Mouse (Mus musculus): Measurements from ENCODE around the gene Gm12216.
"Not testable (repeated sequence)": the region's sequence is repeated elsewhere in the genome, so short reads cannot be mapped to it uniquely, and the experiment has no call there.

The Gm12216 gene

DNA sequence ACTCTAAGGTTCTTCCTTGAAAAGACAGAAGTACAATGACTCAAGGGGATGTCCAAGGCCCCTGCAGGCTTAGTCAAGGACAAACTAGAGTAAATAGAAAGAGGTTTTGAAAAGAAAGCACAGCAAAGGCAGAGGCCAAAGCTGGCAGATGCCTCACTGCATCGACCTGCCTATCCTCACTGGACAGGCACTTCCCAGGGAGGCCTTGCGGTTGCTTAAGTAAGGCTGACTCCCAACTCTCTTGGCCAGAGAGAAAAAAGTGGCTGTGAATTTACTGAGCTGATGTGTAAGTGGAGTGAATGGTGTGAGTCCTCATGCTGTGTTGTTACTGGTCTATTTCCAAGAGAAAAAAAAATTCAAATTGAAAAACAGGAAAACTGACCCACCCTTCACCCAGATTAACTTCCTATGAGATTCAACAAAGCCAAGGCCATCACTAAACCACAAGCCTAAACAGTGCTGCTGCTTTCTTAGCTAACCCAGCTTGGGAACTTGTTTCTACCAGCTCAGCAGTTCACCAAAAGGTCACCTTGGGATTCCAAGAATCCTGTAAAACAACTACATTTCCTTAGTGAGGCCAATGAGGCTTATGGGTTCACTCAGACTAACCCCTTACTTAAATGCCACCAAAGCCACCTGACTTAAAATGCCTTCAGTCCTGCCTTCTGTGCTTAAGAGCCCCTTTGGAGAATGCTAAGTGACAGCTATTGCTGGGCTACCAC, 12.9 kb upstream of the Gm12216 start:
- no peak for DNase-seq

DNA sequence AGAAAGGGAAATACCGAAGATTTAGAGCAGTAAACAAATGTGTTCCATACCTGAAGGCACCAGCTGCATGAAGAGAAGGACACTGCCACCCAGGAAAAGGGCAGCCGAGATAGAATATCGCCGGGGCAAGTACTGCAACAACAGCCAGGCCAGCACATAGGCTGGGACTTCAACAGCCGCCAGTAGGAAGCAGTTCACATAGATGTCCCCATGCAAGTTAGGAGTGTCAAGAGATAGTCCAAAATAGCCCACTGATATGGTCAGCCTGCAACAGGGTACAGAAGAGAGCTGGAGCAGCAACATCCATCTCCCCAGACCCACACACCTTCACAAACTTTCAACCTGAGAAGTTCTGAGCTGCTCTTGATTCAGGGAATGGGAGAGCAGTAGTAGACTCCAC, 10.1 kb upstream of the Gm12216 start:
- DNase-seq = no peak

GRCm38 (mm10) chr11:53868323-53868722, 9.3 kb upstream of the Gm12216 start:
- not testable (repeated sequence) for DNase-seq

- not testable (repeated sequence) for DNase-seq
These were observed 5.8 kb upstream of the Gm12216 start for GRCm38 (mm10) chr11:53864724-53865310.

- not testable (repeated sequence) for DNase-seq
These were observed 1.9 kb upstream of the Gm12216 start for GRCm38 (mm10) chr11:53860944-53861343.

- no peak for DNase-seq
These were observed 847 bp downstream of the Gm12216 start for GRCm38 (mm10) chr11:53858058-53858760.

DNA sequence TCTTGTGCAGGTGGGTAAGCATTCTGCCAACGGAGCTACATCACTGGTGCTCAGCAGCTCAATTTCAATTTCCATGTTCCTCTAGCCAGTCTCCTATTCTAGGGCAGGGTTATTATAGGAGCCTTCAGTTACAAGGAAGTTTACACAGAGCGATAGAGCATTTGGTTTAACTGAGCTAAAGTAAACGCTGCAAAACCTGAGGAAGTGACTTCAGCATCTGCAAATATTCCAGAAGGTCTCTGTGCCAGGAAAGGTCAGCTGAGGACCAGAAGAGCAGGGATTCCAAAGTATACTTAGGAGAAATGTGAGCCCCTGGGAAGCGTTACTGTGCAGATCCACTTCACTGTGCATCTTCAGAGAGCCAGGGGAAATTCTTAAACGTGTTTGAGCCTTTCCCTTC, 5.4 kb downstream of the Gm12216 start:
- DNase-seq = no peak

GRCm38 (mm10) chr11:53851795-53852194, 7.3 kb downstream of the Gm12216 start:
- DNase-seq = no peak

GRCm38 (mm10) chr11:53849588-53850320, 9.3 kb downstream of the Gm12216 start:
- peak; percentile 80 to 81 for DNase-seq

DNA sequence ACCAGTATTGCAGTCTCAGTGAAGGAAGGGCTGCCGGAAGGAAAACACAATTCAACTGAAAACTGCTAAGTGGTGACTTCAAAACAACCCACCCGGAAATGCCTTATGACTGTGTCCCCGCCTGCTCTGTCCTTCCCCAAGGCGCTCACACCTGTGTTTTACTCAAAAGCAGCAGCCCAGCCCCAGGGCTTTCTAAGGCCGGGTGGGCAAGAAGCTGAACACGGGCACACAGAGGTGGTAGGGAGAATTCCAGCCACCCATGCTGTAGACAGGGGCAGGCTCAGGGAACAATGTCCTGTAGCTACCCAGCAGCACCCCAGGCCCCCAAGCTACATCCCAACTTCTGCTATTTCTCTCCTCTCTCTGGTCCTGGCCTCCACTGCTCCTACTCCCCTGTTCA, 13.4 kb downstream of the Gm12216 start:
- DNase-seq = no peak

GRCm38 (mm10) chr11:53843106-53843505, 15.9 kb downstream of the Gm12216 start:
- no peak for DNase-seq

- no peak for DNase-seq
These were observed 16.9 kb downstream of the Gm12216 start for GRCm38 (mm10) chr11:53842161-53842581.

GRCm38 (mm10) chr11:53841514-53841913, 17.5 kb downstream of the Gm12216 start:
- no peak for DNase-seq

DNA sequence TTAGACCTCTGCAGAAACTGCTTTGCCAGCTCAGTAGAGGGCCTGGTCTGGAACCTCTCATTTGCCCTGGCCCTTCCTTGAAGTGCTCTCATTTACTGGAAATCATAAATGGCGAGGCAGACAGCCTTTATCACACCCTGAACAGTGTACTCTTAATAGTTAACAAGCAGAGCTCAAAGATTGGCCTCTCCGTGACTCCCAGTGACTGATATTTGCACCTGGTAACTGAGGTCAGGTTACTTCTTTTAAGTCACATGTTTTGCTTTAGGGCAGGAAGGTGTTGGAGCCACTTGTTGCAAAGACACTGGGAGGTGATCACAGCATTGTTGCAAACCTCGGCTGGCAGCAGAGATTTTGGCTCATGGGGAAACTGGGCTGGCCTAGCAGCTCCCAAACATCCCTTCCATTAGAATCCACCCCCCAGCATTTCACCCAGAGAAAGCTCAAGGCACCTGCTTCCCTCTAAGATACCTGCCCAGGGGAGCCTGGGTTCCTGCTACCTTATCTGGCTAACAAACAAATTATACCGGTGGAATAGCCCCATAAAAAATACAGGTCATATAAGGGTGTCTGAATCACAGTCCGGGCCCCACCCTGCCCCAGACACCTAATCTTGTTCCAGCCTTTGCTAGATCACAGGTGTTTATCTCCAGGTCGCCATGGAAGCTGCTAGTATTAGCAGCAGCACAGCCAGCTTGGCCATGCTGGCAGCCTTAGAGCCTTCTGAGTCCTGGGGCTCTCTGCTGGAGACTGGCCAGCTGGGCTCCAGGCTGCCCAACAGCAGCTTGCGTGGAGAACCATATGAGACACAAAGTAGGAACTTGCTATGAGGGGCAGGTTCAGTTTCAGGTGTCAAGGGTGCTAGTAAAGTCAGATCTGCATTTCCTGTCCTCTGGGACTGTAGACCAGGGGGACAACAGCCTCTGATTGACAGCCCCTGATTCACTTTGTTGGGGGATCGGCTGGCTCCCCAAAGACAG, 19.1 kb downstream of the Gm12216 start:
- DNase-seq = no peak

GRCm38 (mm10) chr11:53839147-53839546, 19.9 kb downstream of the Gm12216 start:
- DNase-seq = no peak

- DNase-seq = no peak
These were observed 21.3 kb downstream of the Gm12216 start for GRCm38 (mm10) chr11:53837731-53838130.

DNA sequence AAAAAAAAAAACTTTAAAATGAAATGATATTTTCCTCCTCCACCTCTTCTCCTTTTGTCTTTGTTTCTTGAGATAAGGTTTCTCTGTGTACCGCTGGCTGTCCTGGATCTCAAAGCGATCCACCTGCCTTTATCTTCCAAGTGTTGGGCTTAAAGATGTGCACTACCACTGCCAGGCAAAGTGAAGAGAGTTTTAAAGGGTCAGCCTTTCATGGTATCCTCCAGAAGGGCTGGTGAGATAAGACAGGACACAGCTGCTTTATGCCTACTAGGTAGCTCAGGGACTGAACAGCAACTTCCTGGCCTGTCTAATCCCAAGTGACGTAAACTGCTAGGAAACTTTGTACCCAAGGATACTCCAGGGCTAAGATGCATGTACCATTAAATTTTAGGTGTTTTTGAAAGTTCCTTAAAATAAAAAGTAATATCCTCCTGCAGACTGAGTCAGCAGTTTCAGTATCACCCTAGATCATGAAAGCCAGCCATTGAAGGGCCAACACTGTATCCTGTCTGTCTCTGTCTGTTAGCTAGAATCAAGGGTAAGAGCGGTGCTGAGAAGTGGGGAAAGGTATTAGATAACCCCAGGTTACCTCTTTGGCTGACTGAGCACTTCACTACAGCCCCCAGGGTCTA, 23.6 kb downstream of the Gm12216 start:
- DNase-seq = no peak

DNA sequence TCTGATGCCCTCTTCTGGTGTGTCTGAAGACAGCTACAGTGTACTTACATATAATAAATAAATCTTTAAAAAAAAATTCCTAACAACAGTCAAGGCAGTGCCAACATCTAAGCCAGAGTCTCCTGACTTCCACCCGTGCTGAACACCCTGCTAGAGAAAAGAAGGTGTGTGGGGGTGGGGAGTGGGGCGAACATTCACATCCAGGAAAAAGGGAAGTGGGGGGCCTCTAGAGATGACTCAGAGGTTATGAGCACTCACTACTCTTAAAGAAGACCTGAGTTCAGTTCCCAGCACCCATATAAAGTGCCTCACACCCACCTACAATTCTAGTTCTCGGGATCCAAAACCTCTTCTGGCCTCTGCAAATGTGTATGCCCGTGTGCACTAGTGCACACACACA, 33.6 kb downstream of the Gm12216 start:
- no peak for DNase-seq

DNA sequence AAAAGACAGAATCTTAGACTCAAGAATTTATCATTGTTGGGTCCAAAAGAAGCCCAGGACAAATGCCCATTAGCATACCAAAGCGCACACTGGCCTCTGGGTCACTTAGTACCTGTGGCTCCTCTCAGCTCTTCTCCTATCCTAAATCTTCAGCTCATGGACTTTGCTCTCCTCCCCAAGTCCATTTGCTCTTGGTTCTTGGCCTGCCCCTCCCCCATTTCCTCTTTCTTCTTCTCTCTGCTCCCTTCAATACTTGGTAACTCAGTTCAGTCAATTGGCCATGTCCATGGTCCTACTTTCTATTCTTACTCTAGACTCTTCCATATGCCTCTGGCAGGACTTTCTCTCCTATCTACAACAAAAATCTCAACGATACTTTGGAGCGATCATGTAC, 37.1 kb downstream of the Gm12216 start:
- no peak for DNase-seq

DNA sequence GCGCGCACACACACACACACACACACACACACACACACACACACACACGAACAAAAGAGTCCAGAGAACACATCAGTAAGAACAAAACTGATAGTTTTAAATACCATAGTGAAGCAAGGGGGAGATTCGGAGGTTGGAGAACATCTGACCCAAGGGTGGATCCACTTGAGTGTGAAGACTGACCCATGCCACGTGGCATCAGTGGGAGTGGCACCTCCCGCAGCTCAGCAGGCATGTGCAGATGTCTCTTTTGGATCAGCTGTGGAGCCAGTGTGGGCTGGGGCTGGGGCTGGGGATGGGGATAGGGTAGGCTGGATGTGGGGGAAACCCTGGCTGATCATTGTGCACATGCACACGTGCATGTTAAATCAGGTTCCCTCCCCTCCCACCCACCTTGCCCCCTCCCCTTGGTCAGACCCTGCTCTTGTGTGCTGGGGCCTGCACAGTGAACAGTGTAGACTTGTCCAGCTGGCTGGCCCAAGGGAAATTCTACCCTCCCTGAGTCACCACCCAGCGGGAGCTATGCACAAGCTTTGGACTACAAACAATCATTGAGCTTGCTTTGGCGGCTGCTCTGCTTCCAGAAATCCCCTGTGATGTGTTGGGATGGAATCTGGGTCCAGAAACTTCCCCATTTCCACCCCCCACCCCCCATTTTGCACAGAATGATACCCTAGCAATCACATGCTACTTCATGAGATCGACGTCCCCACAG, 37.7 kb downstream of the Gm12216 start:
- DNase-seq = no peak

Measured in cerebellum, postnatal 36 days (tissue).